Mouse (Mus musculus) liver, embryonic 14.5 days (tissue): ENCODE results near the gene Phlda1. TPM values are rescaled to one million over a fixed set of nuclear protein-coding genes. Genes with fewer than 3 reads are reported as not detected.

Source experiments
- ATAC-seq: fragments of 200-750 bp; cut with Nextera tagmentation; 2 replicates; pipeline ENCODE4 v1.8.0; 2017; ENCODE audit warnings: moderate number of reproducible peaks, mild to moderate bottlenecking, moderate library complexity; ENCODE audit not compliant: insufficient read depth
- DNase-seq, 3 experiments: peaks; one replicate each; pipeline ENCODE4 v3.0.0-alpha.2; 2012 to 2013; ENCODE audit warnings: low read depth in 3 of 3, low spot score in 3 of 3
- H3K27ac ChIP-seq: fragments of 300-500 bp; sonication (generic); 2 replicates; pipeline ENCODE4 v1.5.1; 2014; ENCODE audit warnings: moderate library complexity, mild to moderate bottlenecking, control low read depth, inconsistent platforms
- H3K27me3 ChIP-seq: fragments of 300-500 bp; sonication (generic); 2 replicates; pipeline ENCODE4 v1.6.1; 2014; ENCODE audit warnings: mild to moderate bottlenecking, low read length, moderate library complexity; ENCODE audit not compliant: control insufficient read depth, insufficient read depth
- H3K36me3 ChIP-seq: fragments of 300-500 bp; sonication (generic); replicated peaks from 2 replicates; pipeline ENCODE4 v1.6.1; 2014; ENCODE audit warnings: low read depth; ENCODE audit not compliant: control insufficient read depth, insufficient read depth
- H3K4me1 ChIP-seq, 2 experiments: fragments of 200-500 bp in 1 of 2; fragments of 300-500 bp in 1 of 2; sonication (generic) in 1 of 2; replicated peaks; 2 replicates each; pipeline ENCODE4 v1.6.1; 2012 to 2014; ENCODE audit warnings: antibody characterized with exemption in 1 of 2, inconsistent platforms in 1 of 2, low read length in 1 of 2; ENCODE audit not compliant: control insufficient read depth in 2 of 2, insufficient read depth in 2 of 2
- H3K4me2 ChIP-seq: fragments of 300-500 bp; sonication (generic); 2 replicates; pipeline ENCODE4 v1.6.1; 2014; ENCODE audit warnings: low read depth, mild to moderate bottlenecking, control low read depth, moderate library complexity
- H3K4me3 ChIP-seq, 2 experiments: fragments of 200-500 bp in 1 of 2; fragments of 300-500 bp in 1 of 2; sonication (generic) in 1 of 2; 2 replicates each; pipeline ENCODE4 v1.5.1; 2012 to 2014; ENCODE audit warnings: low read depth in 2 of 2, low read length in 2 of 2, mild to moderate bottlenecking in 2 of 2, control low read depth in 1 of 2, inconsistent platforms in 1 of 2, moderate library complexity in 1 of 2; ENCODE audit not compliant: insufficient read depth in 1 of 2
- H3K9ac ChIP-seq: fragments of 300-500 bp; sonication (generic); replicated peaks from 2 replicates; pipeline ENCODE4 v1.6.1; 2014; ENCODE audit warnings: mild to moderate bottlenecking, control low read depth, moderate library complexity
- H3K9me3 ChIP-seq: fragments of 300-500 bp; sonication (generic); 2 replicates; pipeline ENCODE4 v1.6.1; 2016; ENCODE audit warnings: low read length, mixed read lengths; ENCODE audit not compliant: control insufficient read depth
- CTCF ChIP-seq: IDR thresholded peaks from 2 replicates; pipeline ENCODE4 v1.5.1; 2016; ENCODE audit warnings: antibody characterized with exemption, low read depth, control low read depth
- EP300 ChIP-seq: IDR thresholded peaks from 2 replicates; pipeline ENCODE4 v1.6.1; 2016; ENCODE audit warnings: antibody characterized with exemption, low read depth
- whole genome bisulfite sequencing: fragments of 180-500 bp; shearing (Covaris S2); extraction: QIAGEN DNeasy Blood & Tissue Kit; methylation state at CpG from one replicate; pipeline ENCODE4 v1.1.7; 2014; ENCODE audit not compliant: insufficient replicate concordance; 5-methylcytosine and 5-hydroxymethylcytosine counted together
- polyA plus RNA-seq, 2 experiments: library from polyadenylated mRNA; depleted of rRNA in 1 of 2; stranded (reverse) in 1 of 2; unstranded in 1 of 2; fragments of >200 nt; fragmentation: Nextera tagmentation in 1 of 2; extraction: Ambion mirVana in 1 of 2; gene quantifications; 2 replicates each; pipeline versions ENCODE4 v1.2.1 to v1.2.3; 2012 to 2014

The Phlda1 gene
- polyA plus RNA-seq, 2 experiments = 2.1 to 2.8 TPM

GRCm38 (mm10) chr10:111507460-111508211 is 1.6 kb downstream of the Phlda1 start:
- peak; percentile 51 for TF ChIP-seq CTCF
- no peak for TF ChIP-seq EP300
- peaks cover 37% of the 10 kb centered on the region for H3K27me3 ChIP-seq
- WGBS = 5% methylated on average over 38 of the region's 38 CpGs

GRCm38 (mm10) chr10:111508324-111509080 is 2.4 kb downstream of the Phlda1 start:
- TF ChIP-seq CTCF (no peak), EP300 (no peak)
- Histone ChIP-seq H3K9me3 (no peaks in the 10 kb centered on the region), H3K36me3 (no peaks in the 10 kb centered on the region), H3K27ac (no peak overlapping the region), H3K4me2 (peak overlapping the region; percentile 97; the same call in 1 of the 2 replicates), H3K4me1 (peaks cover 2 to 10% of the 10 kb centered on the region in 2 experiments; a peak in 3 of 4 replicates), H3K4me3 (peak overlapping the region in 1 of 2 experiments; percentile 71; a peak in 2 of 4 replicates), H3K9ac (no peak overlapping the region), H3K27me3 (peaks cover 37% of the 10 kb centered on the region)
- DNase-seq (no peak), ATAC-seq (no peak)
- 22% methylated on average over 7 of the region's 7 CpGs for WGBS

More at GRCm38 (mm10) chr10:111507460-111508211, 1.6 kb downstream of the Phlda1 start:
- H3K36me3 ChIP-seq = no peaks in the 10 kb centered on the region
- peak overlapping the region; percentile 97 for H3K4me2 ChIP-seq
- ATAC-seq (no peak), DNase-seq (no peak)
- H3K4me3 ChIP-seq = peak overlapping the region; percentile 66 to 71
- peaks cover 2 to 10% of the 10 kb centered on the region in 2 experiments; a peak in 3 of 4 replicates for H3K4me1 ChIP-seq
- H3K27ac ChIP-seq = no peak overlapping the region
- no peaks in the 10 kb centered on the region for H3K9me3 ChIP-seq
- peak overlapping the region; percentile 61 for H3K9ac ChIP-seq

- H3K9ac ChIP-seq = no peak overlapping the region
- DNase-seq (no peak), ATAC-seq (no peak)
- peaks cover 37% of the 10 kb centered on the region for H3K27me3 ChIP-seq
- no peak overlapping the region for H3K4me3 ChIP-seq
- H3K36me3 ChIP-seq = no peaks in the 10 kb centered on the region
- no peaks in the 10 kb centered on the region for H3K9me3 ChIP-seq
- WGBS = 46% methylated on average over 8 of the region's 8 CpGs
- peaks cover 2 to 10% of the 10 kb centered on the region in 2 experiments; a peak in 3 of 4 replicates for H3K4me1 ChIP-seq
- H3K27ac ChIP-seq = no peak overlapping the region
- no peak overlapping the region; the same call in 1 of the 2 replicates for H3K4me2 ChIP-seq
- TF ChIP-seq EP300 (no peak), CTCF (no peak)
These were observed 3.2 kb downstream of the Phlda1 start for GRCm38 (mm10) chr10:111509103-111509784.

GRCm38 (mm10) chr10:111509981-111510380 is 3.9 kb downstream of the Phlda1 start:
- H3K4me3 ChIP-seq = no peak overlapping the region
- H3K4me1 ChIP-seq = peaks cover 2 to 10% of the 10 kb centered on the region in 2 experiments; a peak in 3 of 4 replicates
- peaks cover 37% of the 10 kb centered on the region for H3K27me3 ChIP-seq
- no peak for TF ChIP-seq EP300
- TF ChIP-seq CTCF = no peak
- H3K4me2 ChIP-seq = no peak overlapping the region
- H3K27ac ChIP-seq = no peak overlapping the region
- no peak for DNase-seq
- ATAC-seq = no peak
- H3K9ac ChIP-seq = no peak overlapping the region
- H3K9me3 ChIP-seq = no peaks in the 10 kb centered on the region
- 55% methylated on average over 7 of the region's 7 CpGs for WGBS
- H3K36me3 ChIP-seq = no peaks in the 10 kb centered on the region
